Mouse (Mus musculus): ENCODE results near the gene Nipsnap3b. TPM values are rescaled to one million over a fixed set of nuclear protein-coding genes. Genes with fewer than 3 reads are reported as not detected.

The Nipsnap3b gene
- polyA plus RNA-seq, 1 experiment: 18.3 TPM

GRCm38 (mm10) chr4:53043819-53044218 lies 32.1 kb downstream of the Nipsnap3b start:
- H3K4me3 ChIP-seq (replicated peaks; ENCODE audit: control insufficient read depth, low read depth, low read length): no peak overlapping the region
- TF ChIP-seq CTCF (IDR thresholded peaks at IDR 0.05; ENCODE audit: control insufficient read depth, insufficient read depth, low read length): no peak
- TF ChIP-seq POLR2A (IDR thresholded peaks at IDR 0.05; ENCODE audit: borderline replicate concordance, control insufficient read depth, low read depth, low read length): no peak
- WGBS: 86% methylated on average over 8 of the region's 8 CpGs
- no peaks in the 10 kb centered on the region for H3K4me1 ChIP-seq (ENCODE audit: control insufficient read depth, insufficient read depth, low read length)
- no peak overlapping the region for H3K27ac ChIP-seq (ENCODE audit: control insufficient read depth, insufficient read depth, low read depth, low read length, poor library complexity)

GRCm38 (mm10) chr4:53045807-53046206 lies 34.1 kb downstream of the Nipsnap3b start:
- no peaks in the 10 kb centered on the region for H3K4me1 ChIP-seq (ENCODE audit: control insufficient read depth, insufficient read depth, low read length)
- no peak overlapping the region for H3K27ac ChIP-seq (ENCODE audit: control insufficient read depth, insufficient read depth, low read depth, low read length, poor library complexity)
- 84% methylated on average over 7 of the region's 7 CpGs for WGBS
- no peak for TF ChIP-seq POLR2A (IDR thresholded peaks at IDR 0.05; ENCODE audit: borderline replicate concordance, control insufficient read depth, low read depth, low read length)
- TF ChIP-seq CTCF (IDR thresholded peaks at IDR 0.05; ENCODE audit: control insufficient read depth, insufficient read depth, low read length): no peak
- no peak overlapping the region for H3K4me3 ChIP-seq (replicated peaks; ENCODE audit: control insufficient read depth, low read depth, low read length)

DNA sequence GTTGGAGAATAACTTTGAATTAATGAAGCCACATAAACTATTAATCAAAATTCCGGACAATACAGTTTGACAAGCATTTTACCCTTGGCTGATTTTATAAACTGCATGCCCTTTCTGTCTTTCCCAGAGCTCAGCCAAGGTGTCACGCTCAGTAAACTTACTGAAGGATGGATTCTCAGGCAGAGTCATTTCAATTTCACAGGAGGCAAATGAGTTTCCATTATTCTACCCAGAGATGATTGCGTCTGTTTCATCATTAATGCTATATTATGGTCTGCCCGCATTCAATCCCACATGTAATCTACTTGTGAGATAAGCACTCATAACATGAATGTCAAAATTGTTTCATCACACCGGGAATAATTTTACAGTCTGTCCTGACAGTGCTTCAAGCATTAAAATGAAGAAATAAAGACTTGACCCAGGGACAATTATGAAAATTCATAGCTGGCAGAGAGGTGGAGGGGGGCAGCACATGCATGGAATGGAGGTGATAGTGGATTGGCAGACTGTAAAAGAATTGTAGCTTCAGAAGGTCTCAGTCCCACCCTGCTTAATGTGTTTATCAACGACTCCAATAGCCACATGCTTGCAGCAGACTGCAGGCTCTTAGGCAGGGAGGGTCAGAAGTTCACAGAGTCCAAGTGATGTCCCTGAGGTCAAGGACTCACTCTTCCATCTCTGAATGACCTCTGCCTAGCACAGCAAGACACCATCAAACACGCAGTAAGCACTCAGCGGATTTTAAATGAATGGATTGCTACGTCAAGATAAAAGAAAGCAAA lies 34.8 kb downstream of the Nipsnap3b start:
- Histone ChIP-seq H3K27ac (ENCODE audit: control insufficient read depth, insufficient read depth, low read depth, low read length, poor library complexity) (no peak overlapping the region), H3K4me3 (replicated peaks; ENCODE audit: control insufficient read depth, low read depth, low read length) (no peak overlapping the region), H3K4me1 (ENCODE audit: control insufficient read depth, insufficient read depth, low read length) (no peaks in the 10 kb centered on the region)
- WGBS: 79% methylated on average over 9 of the region's 9 CpGs
- TF ChIP-seq CTCF (IDR thresholded peaks at IDR 0.05; ENCODE audit: control insufficient read depth, insufficient read depth, low read length): no peak
- no peak for TF ChIP-seq POLR2A (IDR thresholded peaks at IDR 0.05; ENCODE audit: borderline replicate concordance, control insufficient read depth, low read depth, low read length)

GRCm38 (mm10) chr4:53062301-53063008 lies 50.8 kb downstream of the Nipsnap3b start:
- Histone ChIP-seq H3K4me3 (replicated peaks; ENCODE audit: control insufficient read depth, low read depth, low read length) (no peak overlapping the region), H3K27ac (ENCODE audit: control insufficient read depth, insufficient read depth, low read depth, low read length, poor library complexity) (no peak overlapping the region), H3K4me1 (ENCODE audit: control insufficient read depth, insufficient read depth, low read length) (no peaks in the 10 kb centered on the region)
- TF ChIP-seq CTCF (IDR thresholded peaks at IDR 0.05; ENCODE audit: control insufficient read depth, insufficient read depth, low read length) (no peak), POLR2A (IDR thresholded peaks at IDR 0.05; ENCODE audit: borderline replicate concordance, control insufficient read depth, low read depth, low read length) (no peak)
- WGBS: 87% methylated on average over 7 of the region's 7 CpGs

Other genes with a start within 250 kb of the Nipsnap3b start
- gene Olfr275, start 197.3 kb upstream of the Nipsnap3b start, polyA plus RNA-seq (2011; ENCODE audit: insufficient read depth, insufficient read length, low replicate concordance, missing spikeins): not detected in 2 replicates
- gene Olfr273, start 152.6 kb upstream of the Nipsnap3b start, polyA plus RNA-seq (2011; ENCODE audit: insufficient read depth, insufficient read length, low replicate concordance, missing spikeins): not detected in 2 replicates
- gene Olfr272, start 92.7 kb upstream of the Nipsnap3b start, polyA plus RNA-seq (2011; ENCODE audit: insufficient read depth, insufficient read length, low replicate concordance, missing spikeins): not detected in 2 replicates
- gene Olfr270, start 47.3 kb upstream of the Nipsnap3b start, polyA plus RNA-seq (2011; ENCODE audit: insufficient read depth, insufficient read length, low replicate concordance, missing spikeins): not detected in 2 replicates
- gene Nipsnap3a, start 22.6 kb upstream of the Nipsnap3b start, polyA plus RNA-seq (2011; ENCODE audit: insufficient read depth, insufficient read length, low replicate concordance, missing spikeins): not detected in 2 replicates
- gene Abca1, start 148.0 kb downstream of the Nipsnap3b start, polyA plus RNA-seq (2011; ENCODE audit: insufficient read depth, insufficient read length, low replicate concordance, missing spikeins): 3.4 and 4.9 TPM in 2 replicates